Mouse (Mus musculus) midbrain, embryonic 11.5 days (tissue): ENCODE results near the gene Kansl3. TPM values are rescaled to one million over a fixed set of nuclear protein-coding genes. Genes with fewer than 3 reads are reported as not detected.

Experiments used
- microRNA-seq: library from miRNA; unstranded; fragments of <30 nt; microRNA quantifications from one replicate; pipeline ENCODE4, GENCODE M21; 2017
- polyA plus RNA-seq: library from polyadenylated mRNA; unstranded; fragments of >200 nt; fragmentation: Nextera tagmentation; extraction: Ambion mirVana; gene quantifications from 2 replicates; pipeline ENCODE4 v1.2.1, GENCODE M21; 2014

Gene Kansl3
- polyA plus RNA-seq, 1 experiment from 2014 or later, result 33.9 TPM

Small RNA genes within 50 kb of the gene (microRNA-seq; reads per million reads assigned to microRNA genes)
- gene Mir6898, result not detected

Other genes with a start within 250 kb of the Kansl3 start
- gene Uggt1, start 124.5 kb downstream of the Kansl3 start, polyA plus RNA-seq, result 80.7 and 83.0 TPM in 2 replicates
- gene Neurl3, start 94.5 kb downstream of the Kansl3 start, polyA plus RNA-seq, result 0.33 and 0.57 TPM in 2 replicates
- 1.8 and 2.0 TPM in 2 replicates for gene Arid5a, start 61.4 kb downstream of the Kansl3 start, polyA plus RNA-seq
- 1.4 and 2.0 TPM in 2 replicates for gene Fer1l5, start 3.1 kb upstream of the Kansl3 start, polyA plus RNA-seq
- gene Lman2l, start 76.1 kb upstream of the Kansl3 start, polyA plus RNA-seq, result 35.6 and 35.7 TPM in 2 replicates
- 9.6 and 11.6 TPM in 2 replicates for gene Cnnm4, start 102.4 kb upstream of the Kansl3 start, polyA plus RNA-seq
- gene Cnnm3, start 142.7 kb upstream of the Kansl3 start, polyA plus RNA-seq, result 3.7 and 4.3 TPM in 2 replicates
- 6.0 TPM in 2 replicates for gene Ankrd23, start 167.7 kb upstream of the Kansl3 start, polyA plus RNA-seq
- not detected in 2 replicates for gene Gm42417, start 170.2 kb upstream of the Kansl3 start, polyA plus RNA-seq
- gene Ankrd39, start 178.3 kb upstream of the Kansl3 start, polyA plus RNA-seq, result 12.3 and 14.0 TPM in 2 replicates
- 3.1 and 3.4 TPM in 2 replicates for gene Sema4c, start 189.2 kb upstream of the Kansl3 start, polyA plus RNA-seq